Mouse (Mus musculus): ENCODE results near the gene Pla2g15. TPM values are rescaled to one million over a fixed set of nuclear protein-coding genes. Genes with fewer than 3 reads are reported as not detected.

The Pla2g15 gene
- total and polyA plus RNA-seq, 3 experiments, result 4.0 to 9.4 TPM; not detected in 1

- peak; percentile 33; the same call in 1 of the 2 replicates for TF ChIP-seq ELF1 (IDR thresholded peaks at IDR 0.05; ENCODE audit: low read depth, low read length)
These were observed 7.2 kb downstream of the Pla2g15 start (continued) for GRCm38 (mm10) chr8:106157419-106157818.

DNA sequence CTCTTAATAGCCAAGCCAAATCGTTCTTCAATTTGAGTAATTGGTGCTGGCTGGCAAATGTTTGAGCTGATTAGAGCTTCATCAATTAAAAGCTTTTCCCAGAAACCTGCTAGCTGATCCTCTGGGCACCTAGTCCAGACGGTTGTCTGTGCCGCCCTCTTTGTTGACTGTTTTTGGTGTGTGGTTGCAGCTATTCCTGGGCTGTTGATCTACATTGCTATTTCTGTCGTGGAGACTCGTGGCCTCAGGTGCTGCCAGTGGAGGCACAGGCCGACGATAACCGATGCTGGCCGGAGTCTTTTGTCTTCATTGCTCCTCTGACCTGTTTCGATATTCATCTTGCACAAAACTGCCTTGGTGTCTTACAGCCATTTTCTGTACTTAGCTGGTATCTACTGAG, 8.2 kb downstream of the Pla2g15 start:
- peaks cover 0 to 10% of the 10 kb centered on the region in 2 experiments; a peak in 2 of 4 replicates for H3K36me3 ChIP-seq (ENCODE audit: control insufficient read depth in 1 of 2, insufficient read depth in 2 of 2, low read length in 2 of 2)
- H3K27me3 ChIP-seq (ENCODE audit: control insufficient read depth in 1 of 2, insufficient read depth in 2 of 2, low read length in 2 of 2), result no peaks in the 10 kb centered on the region
- no peaks in the 10 kb centered on the region for H3K79me2 ChIP-seq (ENCODE audit: control insufficient read depth, insufficient read depth, low read length, poor library complexity)
- TF ChIP-seq CHD2 (IDR thresholded peaks at IDR 0.05; ENCODE audit: low read length) (no peak), POLR2A (IDR thresholded peaks at IDR 0.05; ENCODE audit: control insufficient read depth in 1 of 2, insufficient read depth in 1 of 2, low read depth in 1 of 2, low read length in 2 of 2, poor library complexity in 1 of 2) (no peak)
- no peak overlapping the region for H3K9ac ChIP-seq (ENCODE audit: control insufficient read depth, low read depth, low read length, poor library complexity, severe bottlenecking)
- peaks cover 0 to 11% of the 10 kb centered on the region in 2 experiments; a peak in 2 of 4 replicates for H3K4me1 ChIP-seq (ENCODE audit: control insufficient read depth in 1 of 2, insufficient read depth in 2 of 2, low read length in 2 of 2)
- no peak for DNase-seq (ENCODE audit: low read depth, low spot score)
- H3K9me3 ChIP-seq (replicated peaks; ENCODE audit: insufficient read depth, low read length), result no peaks in the 10 kb centered on the region
- H3K4me3 ChIP-seq (ENCODE audit: control insufficient read depth in 1 of 2, insufficient read depth in 1 of 2, low read depth in 2 of 2, low read length in 2 of 2), result no peak overlapping the region
- H3K27ac ChIP-seq (ENCODE audit: control insufficient read depth, low read depth, low read length), result no peak overlapping the region

DNA sequence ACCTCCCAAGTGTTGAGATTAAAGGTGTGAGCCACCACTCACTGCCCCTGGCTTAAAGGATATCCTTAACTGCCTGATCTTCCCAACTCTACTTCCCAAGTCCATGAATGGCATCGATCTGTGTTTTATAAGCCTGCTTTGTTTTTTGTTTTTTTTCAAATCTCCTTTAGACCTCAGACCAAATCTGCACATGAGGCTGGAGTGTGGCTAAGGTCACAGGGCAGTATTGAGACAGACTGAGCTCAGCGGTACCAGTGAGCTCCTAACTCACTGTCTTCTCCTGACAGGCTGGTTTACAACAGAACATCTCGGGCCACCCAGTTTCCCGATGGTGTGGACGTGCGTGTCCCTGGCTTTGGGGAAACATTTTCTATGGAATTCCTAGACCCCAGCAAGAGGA, 9.7 kb downstream of the Pla2g15 start:
- Histone ChIP-seq H3K9me3 (replicated peaks; ENCODE audit: insufficient read depth, low read length) (no peaks in the 10 kb centered on the region), H3K36me3 (ENCODE audit: control insufficient read depth in 1 of 2, insufficient read depth in 2 of 2, low read length in 2 of 2) (peaks cover 0 to 10% of the 10 kb centered on the region in 2 experiments; a peak in 2 of 4 replicates), H3K4me1 (ENCODE audit: control insufficient read depth in 1 of 2, insufficient read depth in 2 of 2, low read length in 2 of 2) (peaks cover 0 to 10% of the 10 kb centered on the region in 2 experiments; a peak in 2 of 4 replicates), H3K27ac (ENCODE audit: control insufficient read depth, low read depth, low read length) (no peak overlapping the region), H3K27me3 (ENCODE audit: control insufficient read depth in 1 of 2, insufficient read depth in 2 of 2, low read length in 2 of 2) (no peaks in the 10 kb centered on the region), H3K9ac (ENCODE audit: control insufficient read depth, low read depth, low read length, poor library complexity, severe bottlenecking) (no peak overlapping the region), H3K79me2 (ENCODE audit: control insufficient read depth, insufficient read depth, low read length, poor library complexity) (no peaks in the 10 kb centered on the region), H3K4me3 (ENCODE audit: control insufficient read depth in 1 of 2, insufficient read depth in 1 of 2, low read depth in 2 of 2, low read length in 2 of 2) (no peak overlapping the region)
- no peak for DNase-seq (ENCODE audit: low read depth, low spot score)
- TF ChIP-seq ZMIZ1 (IDR thresholded peaks at IDR 0.05; ENCODE audit: low read depth, low read length), result no peak
- no peak for TF ChIP-seq RAD21 (IDR thresholded peaks at IDR 0.05; ENCODE audit: low read depth, low read length)
- TF ChIP-seq EP300 (IDR thresholded peaks at IDR 0.05; ENCODE audit: low read depth in 1 of 2, low read length in 2 of 2), result no peak
- no peak for TF ChIP-seq CTCF (IDR thresholded peaks at IDR 0.05 in 2 of 3, conservative IDR thresholded peaks at IDR 0.05 in 1 of 3; ENCODE audit: control insufficient read depth in 1 of 3, insufficient read depth in 1 of 3, low read depth in 2 of 3, low read length in 3 of 3, poor library complexity in 1 of 3, severe bottlenecking in 1 of 3)
- TF ChIP-seq MEF2A (IDR thresholded peaks at IDR 0.05; ENCODE audit: extremely low read depth, insufficient replicate concordance, low read depth, low read length, poor library complexity, severe bottlenecking), result no peak
- TF ChIP-seq MAX (IDR thresholded peaks at IDR 0.05; ENCODE audit: low read length), result no peak
- no peak for TF ChIP-seq CHD1 (IDR thresholded peaks at IDR 0.05; ENCODE audit: low read depth, low read length)
- no peak for TF ChIP-seq MYB (IDR thresholded peaks at IDR 0.05; ENCODE audit: low read depth, low read length)
- no peak for TF ChIP-seq BHLHE40 (IDR thresholded peaks at IDR 0.05; ENCODE audit: borderline replicate concordance, low read depth, low read length)
- TF ChIP-seq MAZ (IDR thresholded peaks at IDR 0.05; ENCODE audit: low read depth, low read length), result no peak
- no peak for TF ChIP-seq GATA1 (IDR thresholded peaks at IDR 0.05; ENCODE audit: low read depth, low read length)
- TF ChIP-seq MYC (IDR thresholded peaks at IDR 0.05; ENCODE audit: low read depth, low read length), result no peak
- no peak for TF ChIP-seq GABPA (IDR thresholded peaks at IDR 0.05; ENCODE audit: low read depth, low read length)
- no peak for TF ChIP-seq POLR2AphosphoS5 (IDR thresholded peaks at IDR 0.05; ENCODE audit: borderline replicate concordance, low read depth, low read length)
- no peak for TF ChIP-seq ELF1 (IDR thresholded peaks at IDR 0.05; ENCODE audit: low read depth, low read length)
